Mouse (Mus musculus) left cerebral cortex, postnatal 14 days (tissue): ENCODE measurements at regions not wholly inside any gene's neighbourhood (a gene's known extent, or its start where the extent isn't known, plus 50 kb on each side); places are given as distances from the start of the nearest gene placed in this dataset.

Experiments
- DNase-seq, 2 experiments: peaks; one replicate each; pipeline ENCODE4 v3.0.0; 2021 to 2022; ENCODE audit warnings: low spot score in 2 of 2, mixed read lengths in 1 of 2
- intact Hi-C: fragments of 180-260 bp; cut with DNase I; formaldehyde crosslinking; loops from one replicate; pipeline ENCODE4 v1.15.1; 2025

DNA sequence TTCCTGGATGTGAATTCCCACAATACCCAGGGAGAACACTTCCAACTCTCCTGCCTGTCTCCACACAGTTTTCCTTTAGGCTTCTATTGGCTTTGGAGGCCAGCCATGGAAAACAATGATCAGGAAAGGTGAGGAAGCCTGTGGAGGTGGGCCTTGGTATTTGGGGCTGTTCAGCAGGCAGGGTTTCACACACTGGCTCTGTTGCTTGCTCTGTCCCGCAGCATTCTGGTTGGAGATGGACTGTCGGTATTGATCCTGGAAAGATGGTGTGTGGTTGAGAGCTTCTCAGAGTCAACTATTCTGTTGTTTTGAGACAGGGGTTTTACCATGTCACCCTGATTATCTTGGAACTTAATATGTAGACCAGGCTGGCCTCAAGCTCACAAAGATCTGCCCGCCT is 251.6 kb upstream of the Tle3 start:
- intact Hi-C loops = no loop called here
- DNase-seq = no peak

DNA sequence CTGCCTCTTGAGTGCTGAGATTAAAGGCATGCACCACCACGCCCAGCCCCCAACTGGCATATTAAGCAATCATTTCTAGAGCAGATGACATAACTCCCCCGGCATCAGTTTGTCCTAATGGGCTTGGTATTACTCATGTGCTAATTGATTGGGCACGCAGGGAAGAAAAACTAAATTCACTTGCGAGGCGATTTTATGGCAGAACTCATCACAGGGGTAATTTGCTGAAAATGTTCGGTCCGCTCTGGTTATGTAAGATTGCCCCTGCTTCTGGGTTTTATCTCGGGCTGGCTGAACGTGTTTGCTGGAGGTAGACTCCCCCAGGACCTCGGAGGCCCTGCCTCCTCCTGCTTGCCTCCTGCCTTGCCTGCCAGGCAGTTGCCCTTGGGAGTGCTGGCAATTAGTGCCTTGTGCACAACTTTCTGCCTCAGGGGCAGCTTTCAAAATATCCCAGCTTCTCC is 251.2 kb upstream of the Tle3 start:
- intact Hi-C loops = no loop called here

DNA sequence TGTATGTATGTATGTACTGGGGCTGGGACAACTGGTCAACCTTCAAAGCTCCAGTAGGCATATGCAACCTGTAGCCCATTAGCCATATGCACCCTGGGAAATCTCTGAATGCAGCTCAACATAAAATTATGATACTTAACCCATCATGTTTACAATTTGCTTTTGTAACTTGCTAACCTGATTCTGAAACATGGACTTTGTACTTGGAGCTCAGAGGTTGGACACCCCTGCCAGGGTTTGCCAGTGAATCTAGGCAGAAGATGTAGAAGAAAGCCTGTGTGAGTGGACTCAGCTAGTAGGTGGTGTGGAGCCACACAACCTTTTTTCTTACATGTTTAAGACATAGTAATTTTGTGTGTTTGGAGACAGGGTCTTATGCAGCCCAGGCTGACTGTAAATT is 248.7 kb upstream of the Tle3 start:
- intact Hi-C loops = no loop called here
- no peak for DNase-seq

More for the DNA sequence above, 251.2 kb upstream of the Tle3 start:
- no peak for DNase-seq

DNA sequence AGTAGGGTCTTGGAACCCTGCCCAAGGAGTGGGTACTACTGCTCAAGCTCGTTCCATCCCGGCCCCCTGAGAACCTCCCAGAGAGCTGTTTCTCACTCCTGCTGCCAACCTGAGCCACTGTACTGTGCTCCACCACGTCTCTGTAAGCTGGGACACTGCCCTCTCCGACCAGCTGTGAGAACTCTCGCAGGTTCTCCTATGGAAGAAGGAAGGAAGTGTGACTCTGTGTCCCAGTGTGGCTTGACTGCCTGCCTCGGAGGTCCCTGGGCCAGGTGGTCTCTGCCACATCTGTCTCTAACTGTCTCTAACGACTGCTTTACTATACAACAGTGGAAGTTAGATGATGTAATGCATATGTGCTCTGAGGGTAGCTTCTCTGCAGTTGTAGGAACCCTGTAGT is 246.4 kb upstream of the Tle3 start:
- intact Hi-C loops = no loop called here
- no peak for DNase-seq

DNA sequence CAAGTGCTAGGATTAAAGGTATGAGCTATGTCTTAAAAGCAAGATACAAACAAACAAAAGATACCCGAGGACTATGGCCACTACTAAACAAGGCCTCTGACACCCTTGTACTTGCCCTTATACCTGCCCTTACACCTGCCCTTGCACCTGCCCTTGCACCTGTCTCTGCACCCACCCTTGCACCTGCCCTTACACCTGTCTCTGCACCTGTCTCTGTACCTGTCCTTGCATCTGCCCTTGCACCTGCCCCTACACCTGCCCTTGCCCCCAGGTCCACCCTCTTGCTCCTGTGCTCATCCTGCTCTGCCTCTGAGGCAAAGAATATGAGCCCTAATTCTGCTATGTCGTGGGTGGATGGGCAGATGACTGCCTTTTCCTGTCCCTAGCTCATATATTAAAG is 244.1 kb upstream of the Tle3 start:
- intact Hi-C loops = no loop called here
- no peak for DNase-seq

DNA sequence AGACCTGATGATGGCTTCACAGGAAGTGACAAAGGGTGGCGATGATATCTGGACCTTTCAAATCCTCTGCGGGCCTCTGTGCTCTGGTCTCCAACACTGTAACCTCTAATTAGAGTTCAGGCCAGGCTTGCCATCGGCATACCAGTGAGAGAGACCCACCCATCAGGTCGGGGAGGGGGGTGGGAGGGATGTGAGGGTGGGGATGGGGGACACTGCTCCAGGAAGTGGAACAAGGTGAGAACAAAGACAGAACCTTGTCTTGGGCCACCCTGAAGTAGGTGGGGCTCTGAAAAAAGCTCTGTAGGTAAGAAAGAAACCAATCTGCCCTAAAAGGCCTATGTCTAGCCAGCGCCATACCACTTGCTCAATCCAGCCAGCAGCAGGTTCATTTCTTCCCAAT is 243.0 kb upstream of the Tle3 start:
- no peak for DNase-seq
- intact Hi-C loops = no loop called here

DNA sequence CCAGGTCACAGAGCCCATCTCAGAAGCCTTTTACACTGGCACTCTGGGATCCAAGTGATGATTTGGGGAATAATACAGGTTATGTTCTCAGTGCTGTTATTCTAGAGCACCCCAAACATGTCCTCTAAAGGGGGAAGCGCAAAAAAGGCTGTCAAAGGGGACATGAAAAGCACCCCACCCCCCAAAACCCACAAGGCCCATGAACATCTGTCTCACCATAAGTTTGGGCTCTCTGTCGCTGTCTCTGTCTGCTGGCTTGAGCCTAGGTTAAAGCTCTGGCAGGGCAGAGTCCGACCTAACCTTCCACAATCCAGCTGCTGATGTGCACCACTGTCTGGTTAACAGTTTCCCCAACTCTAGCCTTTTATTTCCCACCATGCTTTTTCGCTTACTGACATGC is 241.3 kb upstream of the Tle3 start:
- intact Hi-C loops = no loop called here
- DNase-seq = no peak

DNA sequence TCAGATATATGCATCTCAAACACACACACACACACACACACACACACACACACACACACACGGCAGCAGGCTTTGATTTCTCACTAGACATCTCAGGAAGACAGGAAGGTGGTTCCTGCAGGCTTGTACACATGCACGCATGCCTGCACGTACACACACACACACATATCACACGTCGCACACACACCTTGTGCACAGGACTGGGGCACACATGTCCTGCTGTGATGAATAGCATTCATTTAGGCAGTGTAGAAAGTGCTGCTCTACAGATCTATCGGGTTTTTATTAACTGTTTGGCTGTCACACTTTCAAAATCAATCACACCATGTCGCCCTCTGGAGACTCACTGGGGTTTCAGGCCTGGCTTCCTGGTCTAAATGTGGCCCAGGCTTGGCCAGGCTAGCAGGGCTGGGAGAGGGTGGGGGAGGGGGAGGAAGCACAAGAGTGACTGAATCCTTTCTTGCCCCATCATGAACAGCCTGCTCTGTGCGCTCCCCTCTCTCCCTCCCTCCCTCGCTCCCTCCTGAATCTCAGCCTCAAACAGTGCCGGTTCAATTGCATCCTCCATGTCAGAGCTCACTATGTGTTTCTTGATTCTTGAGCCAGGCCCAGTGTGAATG is 236.8 kb upstream of the Tle3 start:
- intact Hi-C loops = no loop called here
- no peak for DNase-seq

DNA sequence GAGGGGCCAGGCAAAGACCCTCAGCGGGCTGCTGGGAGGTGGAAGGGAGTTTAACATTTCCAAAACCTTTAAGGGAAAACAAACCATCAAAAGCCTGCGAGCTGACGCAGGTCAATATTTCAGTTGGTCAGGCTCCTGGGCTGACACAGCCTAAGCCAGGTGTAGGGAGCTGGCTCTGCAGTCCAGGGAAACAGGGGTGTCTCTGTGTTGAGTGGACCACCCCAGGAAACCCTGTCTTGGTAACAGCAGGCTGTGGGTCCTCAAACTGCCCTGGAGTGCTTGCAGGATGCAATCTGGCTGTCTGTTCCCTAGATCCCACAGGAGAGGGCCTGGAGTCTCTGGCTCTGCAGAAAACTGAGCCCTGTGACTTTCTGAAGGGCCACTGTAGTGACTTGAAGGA is 236.2 kb upstream of the Tle3 start:
- no peak for DNase-seq
- intact Hi-C loops = no loop called here

DNA sequence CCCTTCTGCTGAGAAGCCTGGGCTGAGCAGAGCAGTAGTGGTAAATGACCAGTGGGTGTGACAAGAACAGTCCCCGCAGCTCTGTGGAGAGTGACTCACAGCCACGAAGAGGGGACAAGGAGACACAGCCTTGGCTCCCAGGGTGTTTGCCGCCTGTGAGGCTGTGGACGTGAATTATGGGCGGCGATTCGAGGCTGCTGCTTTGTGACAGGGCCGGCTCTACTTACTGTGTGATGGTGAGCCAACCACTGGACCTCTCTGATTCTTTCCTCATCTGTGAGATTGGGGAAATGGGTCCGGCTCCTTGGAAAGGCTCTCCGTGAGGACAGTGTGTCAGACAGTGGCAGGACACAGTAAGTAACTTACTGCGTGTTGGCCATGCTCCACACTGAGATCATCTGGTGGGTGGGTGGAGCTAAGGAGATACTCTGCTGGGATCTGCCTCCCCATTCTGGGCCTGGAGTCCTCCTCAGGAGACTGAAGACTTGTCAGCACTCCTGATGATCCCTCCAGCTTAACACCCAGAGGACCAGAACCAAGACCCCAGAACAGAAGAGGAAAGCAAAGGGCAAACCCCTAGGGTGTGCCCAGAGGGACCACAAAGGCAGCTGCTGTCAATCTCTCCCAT is 233.3 kb upstream of the Tle3 start:
- DNase-seq = no peak
- intact Hi-C loops = no loop called here

DNA sequence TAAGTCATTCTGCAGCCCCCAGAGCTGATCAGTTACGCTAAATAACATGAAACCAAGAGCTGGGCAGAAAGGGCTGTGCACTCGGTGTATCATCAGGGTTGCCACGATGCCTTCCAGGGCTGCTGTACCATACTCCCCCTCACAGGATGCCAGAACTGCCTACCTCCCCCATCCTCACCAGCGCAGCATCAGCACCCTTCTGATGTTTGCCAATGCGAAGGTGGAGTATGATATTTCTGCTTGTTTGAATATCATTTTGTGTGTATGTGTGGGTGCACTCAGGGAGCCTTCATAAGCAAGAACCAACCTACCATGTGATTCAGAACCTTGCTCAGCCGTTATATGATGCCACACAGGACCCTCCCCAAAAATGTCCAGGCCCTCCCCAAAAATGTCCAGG is 229.1 kb upstream of the Tle3 start:
- intact Hi-C loops = no loop called here
- peak in 1 of 2 experiments; percentile 60 for DNase-seq

DNA sequence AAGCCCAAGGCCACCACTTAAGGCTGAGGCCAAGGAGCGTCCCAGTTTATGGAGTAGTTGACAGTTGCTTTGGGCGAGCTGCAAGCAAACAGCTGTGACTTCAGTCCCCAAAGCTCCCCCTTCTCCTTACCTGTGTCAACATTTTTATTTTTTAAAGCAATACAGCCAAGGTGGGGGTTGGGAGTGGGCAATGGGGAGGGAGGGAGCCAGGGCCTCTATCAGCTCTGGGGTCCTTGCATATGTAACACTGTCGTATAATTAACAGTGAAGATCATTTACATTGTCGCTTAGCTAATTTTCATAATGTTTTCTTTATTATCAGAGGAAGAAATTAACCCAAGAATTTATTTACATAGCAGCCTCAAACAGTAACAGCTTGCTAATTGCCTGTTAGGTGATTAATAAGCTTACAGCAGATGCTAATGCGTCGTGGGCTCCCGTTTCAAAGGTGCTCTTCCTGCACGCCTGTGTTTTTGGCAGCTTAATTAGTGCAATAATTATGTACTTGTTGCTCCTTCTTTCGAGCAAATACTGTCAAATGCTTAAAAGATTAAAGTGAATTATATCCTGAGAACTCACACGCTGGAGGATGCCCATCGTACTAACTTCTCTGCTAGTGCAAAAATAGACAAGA is 227.4 kb upstream of the Tle3 start:
- intact Hi-C loops = no loop called here
- no peak for DNase-seq

DNA sequence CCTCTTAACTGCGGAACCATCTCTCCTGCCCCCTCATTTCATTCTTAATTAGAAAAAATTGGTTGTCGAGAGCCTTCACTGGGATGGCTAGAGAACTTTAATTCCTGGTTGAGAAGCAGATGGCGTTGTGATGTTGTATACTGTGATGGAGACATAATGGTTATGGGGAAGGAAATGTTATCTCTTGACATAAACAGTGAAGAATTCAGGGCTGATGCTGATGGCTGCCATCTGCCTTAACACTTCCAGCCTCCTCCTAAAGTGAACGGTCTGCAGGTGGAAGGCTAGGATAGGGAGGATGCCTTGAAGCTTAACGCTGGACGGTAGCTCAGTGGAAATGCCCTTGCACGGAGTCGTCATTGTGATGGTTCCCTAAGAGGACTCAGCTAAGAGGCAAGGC is 226.4 kb upstream of the Tle3 start:
- intact Hi-C loops = no loop called here
- DNase-seq = no peak

DNA sequence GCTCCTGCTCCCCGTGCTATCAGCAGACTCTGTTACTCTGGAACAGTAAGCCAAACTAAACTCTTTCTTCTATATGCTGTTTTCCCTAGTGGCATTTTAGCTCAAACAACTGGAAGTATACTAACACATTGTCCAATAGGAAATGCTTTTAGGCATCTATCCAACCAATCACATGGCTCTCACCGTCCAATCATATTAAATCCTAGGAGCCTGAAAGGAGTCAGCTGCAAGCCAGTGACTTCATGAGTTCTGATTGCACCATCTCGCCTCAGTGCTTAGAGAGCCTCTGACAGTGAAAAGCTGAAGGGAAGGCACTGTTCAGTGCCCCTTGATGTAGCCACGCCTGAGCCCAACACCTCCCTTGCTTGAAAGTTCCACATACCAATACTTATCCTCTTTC is 221.0 kb upstream of the Tle3 start:
- no peak for DNase-seq
- intact Hi-C loops = no loop called here

DNA sequence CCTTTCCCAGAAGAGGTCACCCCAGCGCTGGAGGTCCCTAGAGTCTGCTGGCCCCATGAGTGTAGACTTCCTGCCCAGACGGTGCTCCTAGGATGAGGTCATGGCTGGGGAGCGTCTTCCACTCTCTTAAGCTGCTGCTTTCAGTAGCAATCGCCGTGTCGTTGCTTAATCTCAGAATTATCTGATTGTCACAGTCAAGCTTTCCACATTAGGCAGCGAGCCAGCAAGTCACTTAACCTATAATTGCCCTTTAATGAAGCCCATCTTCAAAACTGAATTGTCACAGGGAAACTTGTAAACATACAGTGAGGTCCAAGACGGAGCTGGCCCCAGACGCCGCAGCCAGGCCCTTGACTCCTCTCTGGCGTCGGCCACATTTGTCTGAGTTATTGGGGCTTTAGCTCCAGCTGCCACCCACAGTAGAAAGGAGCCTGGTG is 220.2 kb upstream of the Tle3 start:
- intact Hi-C loops = no loop called here
- no peak for DNase-seq

DNA sequence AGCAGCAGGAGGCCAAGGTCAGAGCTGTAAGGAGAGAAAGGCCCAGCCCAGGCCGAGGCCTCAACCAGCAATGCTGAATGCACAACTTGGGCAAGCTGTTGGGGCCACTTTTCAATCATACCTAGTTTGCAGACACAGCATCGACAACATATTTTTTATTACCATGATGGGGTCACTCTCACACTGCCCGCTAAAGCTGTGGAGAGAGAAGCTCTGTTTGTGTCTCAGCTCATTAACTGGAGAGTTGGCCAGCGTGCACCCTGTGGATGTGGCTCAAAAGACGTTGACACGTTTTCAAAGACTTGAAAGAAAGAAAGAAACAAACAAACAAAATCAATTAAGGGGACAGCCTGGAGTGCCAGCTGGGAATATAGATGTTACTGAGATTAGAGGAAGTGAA is 217.4 kb upstream of the Tle3 start:
- intact Hi-C loops = no loop called here
- DNase-seq = no peak

DNA sequence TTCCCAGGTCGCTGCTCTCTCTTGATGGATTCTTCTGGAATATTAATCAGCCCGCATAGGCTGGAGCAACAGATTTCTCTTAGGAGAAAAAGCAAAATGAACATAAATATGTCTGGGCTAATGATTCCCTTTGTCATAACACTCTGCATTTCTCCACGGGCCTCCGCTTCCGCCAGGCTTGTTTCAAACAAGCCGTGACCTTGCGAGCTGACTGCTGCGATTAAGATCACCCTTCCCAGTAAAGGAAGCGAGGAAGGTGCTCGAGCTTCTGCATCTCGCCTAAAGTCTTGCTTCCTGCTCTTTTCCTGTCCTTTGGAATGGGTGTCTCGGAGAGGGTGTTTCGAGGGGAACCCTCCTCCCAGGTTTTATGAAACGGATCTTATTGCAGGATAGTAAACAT is 216.3 kb upstream of the Tle3 start:
- intact Hi-C loops = no loop called here
- DNase-seq = no peak

DNA sequence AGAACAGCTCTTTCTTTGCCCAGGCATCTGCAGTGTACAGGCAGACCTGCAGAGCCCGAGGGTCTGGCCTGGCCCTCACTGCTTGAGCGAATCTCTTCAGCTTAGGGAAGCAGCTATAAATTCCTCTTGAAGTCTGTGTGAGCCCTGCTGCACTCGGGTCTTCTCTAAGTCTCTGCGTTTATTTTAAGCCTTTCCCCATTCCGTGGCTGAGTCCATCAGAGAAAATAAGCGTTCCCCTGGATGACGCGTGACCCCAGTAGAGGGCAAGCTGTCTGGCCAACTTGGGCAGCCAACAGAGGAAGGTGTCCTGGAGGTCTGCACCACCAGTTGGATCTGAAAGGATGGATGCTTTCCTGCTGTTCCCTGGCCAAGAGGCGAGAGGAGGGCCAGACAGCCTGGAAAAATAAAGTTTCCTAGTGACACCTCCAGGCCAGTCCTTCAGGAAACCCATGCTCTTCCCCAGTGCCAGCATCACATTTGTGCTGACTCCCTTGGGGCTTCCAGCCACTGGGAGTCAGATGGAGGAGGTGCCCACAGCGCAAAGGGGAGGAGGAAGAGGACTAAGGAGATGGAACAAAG is 213.9 kb upstream of the Tle3 start:
- intact Hi-C loops = no loop called here
- DNase-seq = no peak

DNA sequence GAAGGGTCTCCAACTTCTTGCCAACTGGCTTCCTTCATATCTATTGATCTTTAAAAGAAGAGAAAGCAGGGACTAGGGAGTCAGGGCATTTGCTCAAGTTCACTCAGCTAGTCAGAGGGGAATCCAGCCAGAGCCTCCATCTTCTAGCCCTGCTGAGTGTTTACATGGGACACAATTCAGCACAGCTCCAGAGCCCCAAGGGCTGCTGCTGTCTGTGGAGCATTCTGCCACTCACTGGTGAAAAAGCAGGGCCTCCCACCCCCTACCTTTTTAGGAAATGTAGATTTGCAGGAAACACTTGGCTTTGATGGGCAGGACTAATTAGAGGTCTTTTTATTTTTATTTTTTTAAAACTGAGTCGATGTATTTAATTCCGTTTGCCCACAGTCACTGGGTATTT is 213.0 kb upstream of the Tle3 start:
- no peak for DNase-seq
- intact Hi-C loops = no loop called here

DNA sequence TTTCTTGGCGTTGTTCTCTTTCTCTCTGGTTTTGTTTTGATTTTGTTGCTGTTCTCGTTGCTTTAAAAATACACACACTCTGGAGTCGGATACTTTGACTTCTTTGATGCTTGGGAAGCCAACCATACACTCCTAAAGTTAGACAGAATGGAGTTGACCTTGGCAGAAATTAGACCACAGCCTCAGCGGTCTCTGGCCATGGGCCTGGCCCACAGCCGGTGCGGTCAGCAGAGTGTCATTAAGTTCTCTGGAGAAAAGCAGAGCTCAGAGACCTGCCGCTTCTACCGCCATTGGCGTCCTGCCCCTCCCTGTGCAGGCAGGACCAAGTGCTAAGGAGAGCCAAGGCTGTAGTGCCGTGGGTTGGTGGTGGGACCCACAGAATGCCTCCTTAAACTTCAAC is 212.6 kb upstream of the Tle3 start:
- intact Hi-C loops = no loop called here
- DNase-seq = no peak

DNA sequence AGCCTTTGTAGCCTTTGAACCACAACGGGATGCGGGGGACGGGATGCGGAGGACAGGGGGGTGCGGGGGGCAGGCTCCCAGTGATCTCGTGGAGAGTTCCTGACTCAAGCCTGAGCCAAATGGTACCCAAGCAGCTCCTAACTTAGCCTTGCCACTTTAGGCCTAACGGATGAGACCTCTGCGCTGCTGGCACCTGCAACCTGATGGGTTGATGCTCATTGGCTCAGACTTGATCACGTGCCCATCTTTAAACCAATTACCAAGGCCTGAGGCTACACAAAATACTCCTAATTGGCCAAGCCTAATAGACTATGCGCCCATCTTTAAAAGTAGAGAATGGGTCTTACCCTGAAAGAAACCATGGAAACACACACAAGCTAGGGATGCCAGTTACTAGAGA is 209.3 kb upstream of the Tle3 start:
- intact Hi-C loops = no loop called here
- DNase-seq = no peak
